Mouse (Mus musculus) erythroid progenitor cell, adult 5-6 weeks (primary cell): ENCODE measurements around the gene Igsf11. TPM values are rescaled to one million over a fixed set of nuclear protein-coding genes. Genes with fewer than 3 reads are reported as not detected.

Source experiments
- ATAC-seq: replicated peaks from 2 replicates; pipeline ENCODE4 v1.8.0; 2016; ENCODE audit warnings: moderate number of reproducible peaks, mild to moderate bottlenecking, moderate TSS enrichment, inconsistent platforms; ENCODE audit not compliant: poor library complexity, low FRiP score, severe bottlenecking
- total RNA-seq, 2 experiments: library from RNA; stranded (forward) in 1 of 2; stranded (reverse) in 1 of 2; fragments of 150-400 nt in 1 of 2; fragments of 186-747, 209-891 nt in 1 of 2; gene quantifications; 2 replicates each; pipeline versions ENCODE4 v1.2.3 to v1.2.4; 2015 to 2017; ENCODE audit warnings: low replicate concordance in 2 of 2

Igsf11 gene
- total RNA-seq, 2 experiments from 2014 or later = not detected

GRCm38 (mm10) chr16:39058869-39059268, 166.4 kb downstream of the Igsf11 start:
- no peak for ATAC-seq

DNA sequence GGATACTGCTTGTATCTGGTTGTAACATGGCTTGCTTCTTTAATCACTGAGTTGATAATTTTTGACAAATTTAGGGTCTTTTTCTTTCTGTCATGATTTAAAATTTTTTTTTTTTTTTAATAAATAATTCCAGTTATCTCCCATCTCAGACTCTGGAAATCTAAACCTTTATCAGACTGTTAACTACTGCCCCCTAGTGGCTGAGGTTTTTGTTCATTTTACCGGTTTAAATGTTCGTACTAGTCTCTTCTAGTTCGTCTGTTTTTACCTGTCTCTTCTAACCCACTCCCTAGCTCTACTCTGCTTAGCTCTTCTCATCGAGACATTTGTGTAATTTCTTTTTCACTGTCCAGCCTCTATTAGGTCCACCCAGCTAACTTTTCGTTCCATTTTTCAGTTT, 170.1 kb downstream of the Igsf11 start:
- ATAC-seq = no peak

GRCm38 (mm10) chr16:39065576-39065975, 173.1 kb downstream of the Igsf11 start:
- ATAC-seq = no peak

DNA sequence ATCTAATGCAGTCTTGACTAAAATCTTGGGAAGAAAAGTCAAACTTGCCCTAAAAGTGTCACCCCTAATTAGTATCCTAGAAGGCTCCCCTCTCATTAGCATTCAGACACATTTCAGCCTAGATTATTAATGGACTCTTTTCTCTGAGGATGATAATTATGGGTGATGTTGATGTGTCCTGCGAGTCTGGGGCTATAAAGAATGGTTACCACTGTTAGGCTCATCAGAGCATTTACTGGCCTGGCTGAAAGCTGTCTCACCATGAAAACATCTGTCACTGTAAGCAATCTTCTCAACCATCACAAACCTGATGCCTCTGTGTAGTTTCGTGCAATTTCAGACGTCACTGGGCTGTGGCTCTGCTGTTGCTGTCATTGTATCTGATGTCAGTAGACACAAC, 179.0 kb downstream of the Igsf11 start:
- no peak for ATAC-seq

Other genes starting within 250 kb of the Igsf11 start
- 3.6 and 5.0 TPM in 2 replicates for gene Arhgap31, start 179.4 kb upstream of the Igsf11 start, total RNA-seq (2015; ENCODE audit: low replicate concordance)
- gene Arhgap31, start 179.4 kb upstream of the Igsf11 start, total RNA-seq (2017; ENCODE audit: low replicate concordance) = 0.83 and 1.2 TPM in 2 replicates
- 4.3 and 8.8 TPM in 2 replicates for gene B4galt4, start 150.4 kb upstream of the Igsf11 start, total RNA-seq (2015; ENCODE audit: low replicate concordance)
- gene B4galt4, start 150.4 kb upstream of the Igsf11 start, total RNA-seq (2017; ENCODE audit: low replicate concordance) = 2.2 and 6.7 TPM in 2 replicates
- gene Upk1b, start 92.3 kb upstream of the Igsf11 start, total RNA-seq (2015; ENCODE audit: low replicate concordance) = not detected in 2 replicates
- not detected in 2 replicates for gene Upk1b, start 92.3 kb upstream of the Igsf11 start, total RNA-seq (2017; ENCODE audit: low replicate concordance)
- gene 4930435E12Rik, start 63.9 kb upstream of the Igsf11 start, total RNA-seq (2015; ENCODE audit: low replicate concordance) = not detected in 2 replicates
- not detected in 2 replicates for gene 4930435E12Rik, start 63.9 kb upstream of the Igsf11 start, total RNA-seq (2017; ENCODE audit: low replicate concordance)